Mouse (Mus musculus) spleen, adult 2 months (tissue): ENCODE results near the gene Clec16a.

Source experiments
- CTCF ChIP-seq: fragments of 200-500 bp; IDR thresholded peaks from 2 replicates; pipeline ENCODE4 v1.5.1; 2011; ENCODE audit warnings: mild to moderate bottlenecking, inconsistent platforms; ENCODE audit not compliant: insufficient read depth, insufficient read length, insufficient replicate concordance; ENCODE audit errors: extremely low read depth
- POLR2A ChIP-seq: fragments of 200-500 bp; IDR thresholded peaks from 2 replicates; pipeline ENCODE4 v1.6.1; 2011; ENCODE audit warnings: low read depth, low read length, inconsistent platforms

DNA sequence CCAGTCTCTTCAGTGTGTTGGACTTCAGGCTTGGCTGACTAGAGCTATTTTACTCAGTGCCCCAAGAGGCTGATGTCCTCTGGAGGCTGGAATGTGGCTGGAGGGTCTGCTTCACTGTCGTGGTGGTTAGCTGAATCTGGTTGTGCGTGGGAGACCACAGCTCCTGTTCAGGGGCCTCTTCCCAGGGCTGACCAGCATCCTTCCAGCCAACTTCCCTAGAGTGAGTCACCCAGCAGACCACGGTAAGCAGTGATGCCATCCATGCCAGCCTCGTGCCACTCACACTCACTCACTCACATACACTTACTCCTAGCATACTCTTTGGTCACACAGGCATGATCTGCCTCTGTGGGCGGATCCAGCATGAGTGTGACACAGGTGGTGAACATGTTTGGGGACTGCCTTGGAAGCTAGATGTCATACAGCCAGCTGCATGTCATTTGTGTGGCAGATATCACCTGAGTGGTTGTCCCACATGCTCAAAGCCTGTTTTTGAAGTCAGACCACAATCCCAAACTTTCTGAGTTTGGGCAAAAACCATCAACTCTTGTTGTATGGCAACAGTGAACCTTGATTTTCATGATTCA is 24.8 kb downstream of the Clec16a start:
- TF ChIP-seq POLR2A: no peak
- no peak for TF ChIP-seq CTCF
